Mouse (Mus musculus) midbrain, embryonic 16.5 days (tissue): Measurements from ENCODE around the gene Ap2a2. TPM values are rescaled to one million over a fixed set of nuclear protein-coding genes. Genes with fewer than 3 reads are reported as not detected.

Source experiments
- microRNA-seq: library from miRNA; unstranded; fragments of <30 nt; microRNA quantifications from one replicate; pipeline ENCODE4, GENCODE M21; 2017
- polyA plus RNA-seq: library from polyadenylated mRNA; unstranded; fragments of >200 nt; fragmentation: Nextera tagmentation; extraction: Ambion mirVana; gene quantifications from 2 replicates; pipeline ENCODE4 v1.2.1, GENCODE M21; 2015

The Ap2a2 gene
- polyA plus RNA-seq, 1 experiment from 2014 or later: 137 TPM

Small RNAs within 50 kb of the gene (microRNA-seq; reads per million reads assigned to microRNA genes)
- gene Mir7063: 2.4 reads per million, percentile 10 among the genes with 10 or more reads in this experiment

Other genes starting within 250 kb of the Ap2a2 start
- 211 and 237 TPM in 2 replicates for gene Deaf1, start 234.5 kb upstream of the Ap2a2 start, polyA plus RNA-seq
- 53.1 and 54.7 TPM in 2 replicates for gene Tmem80, start 234.4 kb upstream of the Ap2a2 start, polyA plus RNA-seq
- 0.61 and 1.0 TPM in 2 replicates for gene Eps8l2, start 223.3 kb upstream of the Ap2a2 start, polyA plus RNA-seq
- 291 and 309 TPM in 2 replicates for gene Taldo1, start 170.0 kb upstream of the Ap2a2 start, polyA plus RNA-seq
- 48.5 and 54.9 TPM in 2 replicates for gene Gatd1, start 148.0 kb upstream of the Ap2a2 start, polyA plus RNA-seq
- 109 and 151 TPM in 2 replicates for gene Cend1, start 132.7 kb upstream of the Ap2a2 start, polyA plus RNA-seq
- gene Slc25a22, start 124.3 kb upstream of the Ap2a2 start, polyA plus RNA-seq: 108 and 121 TPM in 2 replicates
- 2.4 and 2.5 TPM in 2 replicates for gene Pidd1, start 118.1 kb upstream of the Ap2a2 start, polyA plus RNA-seq
- gene Rplp2, start 114.8 kb upstream of the Ap2a2 start, polyA plus RNA-seq: 607 and 649 TPM in 2 replicates
- 16.9 and 17.7 TPM in 2 replicates for gene Pnpla2, start 107.0 kb upstream of the Ap2a2 start, polyA plus RNA-seq
- 6.6 and 7.1 TPM in 2 replicates for gene Cracr2b, start 101.1 kb upstream of the Ap2a2 start, polyA plus RNA-seq
- gene Cd151, start 94.8 kb upstream of the Ap2a2 start, polyA plus RNA-seq: 17.1 and 17.5 TPM in 2 replicates
- 73.3 and 74.0 TPM in 2 replicates for gene Polr2l, start 87.0 kb upstream of the Ap2a2 start, polyA plus RNA-seq
- 45.8 and 49.1 TPM in 2 replicates for gene Tspan4, start 86.9 kb upstream of the Ap2a2 start, polyA plus RNA-seq
- gene Chid1, start 22.3 kb upstream of the Ap2a2 start, polyA plus RNA-seq: 40.3 and 52.8 TPM in 2 replicates
- gene Muc6, start 93.1 kb downstream of the Ap2a2 start, polyA plus RNA-seq: 0.23 and 0.26 TPM in 2 replicates
- 0.16 and 0.67 TPM in 2 replicates for gene Muc2, start 128.2 kb downstream of the Ap2a2 start, polyA plus RNA-seq
- not detected in 2 replicates for gene Muc5ac, start 226.8 kb downstream of the Ap2a2 start, polyA plus RNA-seq